Mouse (Mus musculus): ENCODE measurements around the gene Tex48.

Tex48 gene

DNA sequence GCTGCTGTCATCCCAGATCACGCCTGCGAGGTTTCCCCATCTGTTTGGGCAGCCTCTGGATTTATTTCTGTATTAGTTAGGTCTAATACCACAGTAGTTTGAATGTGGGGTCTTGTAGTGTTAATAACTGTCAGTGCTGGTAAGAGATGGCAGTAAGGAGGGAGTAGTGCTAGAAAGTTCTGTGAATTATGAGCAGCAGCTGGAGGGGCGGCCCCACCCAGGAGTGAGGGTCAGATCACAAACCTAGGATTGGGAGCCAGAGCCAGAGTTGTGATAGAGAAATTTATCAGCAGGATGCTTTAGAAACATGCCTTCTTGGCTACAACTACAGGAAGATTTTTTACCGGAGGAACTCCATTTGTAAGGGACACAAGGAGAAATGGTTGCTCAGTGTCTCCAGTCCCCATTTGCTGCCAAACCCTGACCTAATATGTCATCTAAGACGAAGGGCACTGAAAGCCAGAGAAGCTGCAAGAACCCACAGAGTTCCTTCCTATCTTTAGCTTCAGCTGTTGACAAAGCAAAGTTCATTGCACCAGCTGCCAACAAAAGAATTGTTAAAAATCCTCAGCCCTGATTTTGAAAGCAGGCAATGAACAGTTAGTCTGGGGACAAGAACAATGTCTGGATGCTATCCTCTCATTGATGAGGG lies 27.6 kb downstream of the Tex48 start:
- DNase-seq = no peak

DNA sequence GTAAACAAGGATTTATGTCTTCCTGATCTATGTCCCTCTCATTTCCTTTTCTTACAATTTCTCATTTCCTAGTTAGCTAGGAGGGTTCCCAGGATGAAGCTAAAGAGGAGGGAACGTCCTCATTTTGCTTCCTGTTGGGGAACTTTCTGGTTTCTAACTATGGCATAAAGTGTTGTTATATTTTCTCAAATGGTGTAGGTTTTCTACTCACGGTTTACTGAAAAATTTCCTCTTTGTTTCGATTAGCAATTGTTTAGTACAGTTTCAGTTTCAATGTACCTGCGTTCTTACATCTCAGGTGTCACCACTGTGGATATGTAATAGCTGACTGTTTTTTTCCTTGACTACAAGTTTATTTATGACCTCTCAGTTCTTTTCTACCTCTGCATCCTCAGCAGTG lies 31.7 kb downstream of the Tex48 start:
- no peak for DNase-seq

DNA sequence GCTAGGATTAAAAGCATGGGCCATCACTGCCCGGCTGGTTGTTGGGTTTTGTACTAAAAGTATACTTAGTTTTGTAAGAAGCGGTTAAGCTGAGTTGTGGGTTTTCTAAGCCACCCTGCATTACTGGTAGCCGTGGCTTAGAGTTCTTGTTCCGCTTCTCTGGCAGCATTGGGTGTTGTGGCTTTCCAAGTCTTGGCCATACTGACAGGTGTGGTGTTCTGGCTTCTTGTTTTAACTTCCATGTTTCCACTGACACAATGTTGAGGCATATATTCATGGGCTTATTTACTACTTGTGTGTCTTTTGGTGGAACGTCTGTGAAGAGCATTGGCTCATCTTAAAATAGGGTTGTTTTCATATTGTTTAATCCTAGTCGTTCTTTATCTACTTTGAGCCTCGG lies 32.2 kb downstream of the Tex48 start:
- no peak for DNase-seq

GRCm38 (mm10) chr4:63586240-63586639 lies 36.0 kb downstream of the Tex48 start:
- no peak for DNase-seq

DNA sequence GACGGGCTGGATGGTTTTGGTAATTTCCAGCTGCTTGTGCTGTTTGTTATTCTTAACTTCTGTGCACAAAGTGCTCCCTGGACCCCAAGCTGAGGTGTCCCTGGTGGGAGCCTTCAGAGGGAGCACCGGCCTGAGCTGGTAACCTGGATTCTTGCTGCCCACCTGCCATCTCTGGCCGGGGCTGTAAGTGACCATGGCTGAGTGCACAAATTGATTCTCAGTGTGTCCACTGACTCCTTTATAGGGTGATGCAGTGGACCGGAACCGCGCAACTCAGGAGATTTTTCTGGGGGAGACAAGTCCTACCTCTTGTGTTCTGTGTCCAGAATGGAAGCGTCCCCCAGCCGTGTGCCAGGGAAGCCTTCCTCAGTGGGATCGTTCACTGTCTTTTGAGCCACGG lies 37.0 kb downstream of the Tex48 start:
- no peak for DNase-seq

- DNase-seq = no peak
These were observed 39.6 kb downstream of the Tex48 start for GRCm38 (mm10) chr4:63582580-63582979.

GRCm38 (mm10) chr4:63580078-63580477 lies 42.1 kb downstream of the Tex48 start:
- DNase-seq = no peak

GRCm38 (mm10) chr4:63579649-63580048 lies 42.6 kb downstream of the Tex48 start:
- DNase-seq = no peak

DNA sequence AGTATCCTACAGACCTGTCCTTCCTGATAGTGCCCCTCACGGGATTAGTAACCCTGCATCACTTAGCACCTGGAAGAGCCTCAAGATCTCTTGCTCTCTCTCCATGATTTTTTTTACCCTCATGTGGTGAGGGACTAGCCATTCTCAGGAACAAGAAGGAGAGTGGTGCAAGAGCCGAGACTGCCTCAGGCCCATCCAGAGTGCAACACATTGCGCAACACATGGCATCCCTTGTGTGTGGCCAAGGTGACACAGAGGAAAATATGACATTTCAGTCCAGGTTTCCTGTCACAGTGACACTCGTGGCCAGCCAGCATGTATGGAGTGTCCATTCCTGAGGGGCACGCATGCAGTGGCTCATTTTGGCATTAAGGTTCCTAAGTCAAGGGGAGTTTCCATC lies 49.6 kb downstream of the Tex48 start:
- DNase-seq = no peak

GRCm38 (mm10) chr4:63570208-63570781 lies 51.9 kb downstream of the Tex48 start:
- no peak for DNase-seq

DNA sequence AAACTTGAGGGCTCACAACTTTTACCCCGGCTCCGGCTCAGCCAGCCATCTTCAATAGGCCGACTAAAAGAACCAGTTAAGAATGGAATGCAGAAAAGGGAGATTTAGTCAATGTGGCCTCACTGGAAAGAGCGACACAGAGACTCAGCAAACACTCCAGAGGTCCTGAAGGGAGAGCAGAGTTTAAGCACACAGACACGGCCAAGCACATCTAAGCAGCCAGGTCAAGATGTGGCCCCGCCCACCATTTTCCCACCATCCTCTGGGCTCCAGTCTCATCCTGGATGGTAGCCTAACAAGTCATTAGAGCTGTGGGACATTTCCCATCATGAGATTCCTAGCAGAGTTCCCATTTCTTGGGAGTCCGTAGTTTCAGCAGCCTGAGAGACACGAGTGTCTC lies 52.9 kb downstream of the Tex48 start:
- no peak for DNase-seq

- DNase-seq = no peak
These were observed 54.4 kb downstream of the Tex48 start for GRCm38 (mm10) chr4:63567712-63568390.

DNA sequence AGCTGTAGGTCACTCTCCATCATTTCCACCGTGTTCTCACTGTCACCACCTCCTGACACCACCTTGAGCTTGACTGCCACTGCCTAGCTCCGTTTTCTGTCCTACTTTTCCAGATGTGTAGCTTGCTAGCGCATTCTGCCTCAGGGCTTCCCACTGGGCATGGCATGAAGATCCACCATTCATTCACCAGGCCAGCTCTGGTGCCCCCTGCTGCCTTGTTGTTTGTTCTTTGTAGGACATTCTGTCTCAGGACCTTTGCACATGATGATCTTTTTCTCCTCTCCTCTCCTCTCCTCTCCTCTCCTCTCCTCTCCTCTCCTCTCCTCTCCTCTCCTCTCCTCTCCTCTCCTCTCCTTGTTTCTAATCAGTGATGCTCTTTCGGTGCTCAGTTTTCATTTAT lies 59.5 kb downstream of the Tex48 start:
- no peak for DNase-seq

DNA sequence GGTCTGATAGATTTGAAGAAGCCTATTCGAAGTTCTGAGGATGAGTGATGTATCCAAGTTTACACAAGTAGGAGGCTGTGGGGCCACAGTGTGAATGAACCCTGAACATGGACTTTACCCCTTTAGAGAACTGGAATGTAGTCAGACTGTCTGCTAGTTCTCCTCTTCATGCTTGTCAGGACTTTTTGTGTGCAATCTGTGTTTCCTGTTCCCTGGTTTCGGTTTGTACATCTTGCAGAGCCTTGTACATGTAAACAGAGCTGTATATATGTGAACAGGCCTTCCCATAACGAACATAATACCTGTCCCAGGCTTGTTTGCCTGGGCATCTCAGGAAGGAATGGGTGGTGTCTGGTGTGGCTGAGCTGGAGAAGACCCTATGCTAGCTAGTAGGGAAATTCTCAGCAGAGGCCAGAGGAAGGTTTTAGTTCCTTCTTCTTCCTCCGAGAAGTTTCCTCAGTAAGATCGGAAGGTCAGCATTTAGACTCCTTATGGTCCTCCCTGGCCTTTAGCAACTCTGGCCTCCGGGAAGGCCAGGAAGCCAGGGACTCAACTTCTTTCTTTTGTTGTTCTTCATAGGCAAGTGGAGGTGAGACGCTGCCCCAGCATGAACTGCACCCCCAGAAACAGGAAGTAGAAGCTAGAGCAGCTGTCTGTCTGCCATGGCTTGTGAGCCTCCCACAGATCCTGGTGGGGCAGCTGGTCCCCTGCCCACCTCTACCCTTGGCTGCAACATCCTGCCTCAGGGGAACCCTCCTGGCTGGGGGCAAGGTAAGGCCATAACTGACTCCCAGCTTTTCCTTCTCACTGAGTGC lies 60.2 kb downstream of the Tex48 start:
- no peak for DNase-seq

DNA sequence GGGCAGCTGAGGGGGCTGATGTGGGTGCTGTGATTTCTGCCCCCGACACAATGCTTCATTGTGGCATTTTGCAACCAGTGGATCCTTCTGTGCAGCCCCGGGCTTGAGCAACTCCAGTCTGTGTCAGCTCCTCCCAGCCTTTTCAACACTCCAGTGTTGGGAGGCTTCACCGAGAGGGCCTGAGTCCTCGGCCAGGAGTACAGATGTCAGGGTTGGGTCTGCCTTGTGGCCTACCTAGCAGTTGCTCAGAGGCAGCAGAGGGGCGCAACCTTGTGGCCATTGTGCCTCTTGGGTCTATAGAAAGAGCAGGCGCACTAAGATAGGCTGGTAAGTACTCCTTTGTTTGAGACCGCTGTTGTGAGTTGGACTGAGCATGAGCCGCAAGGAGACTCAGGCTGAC lies 62.1 kb downstream of the Tex48 start:
- no peak for DNase-seq

DNA sequence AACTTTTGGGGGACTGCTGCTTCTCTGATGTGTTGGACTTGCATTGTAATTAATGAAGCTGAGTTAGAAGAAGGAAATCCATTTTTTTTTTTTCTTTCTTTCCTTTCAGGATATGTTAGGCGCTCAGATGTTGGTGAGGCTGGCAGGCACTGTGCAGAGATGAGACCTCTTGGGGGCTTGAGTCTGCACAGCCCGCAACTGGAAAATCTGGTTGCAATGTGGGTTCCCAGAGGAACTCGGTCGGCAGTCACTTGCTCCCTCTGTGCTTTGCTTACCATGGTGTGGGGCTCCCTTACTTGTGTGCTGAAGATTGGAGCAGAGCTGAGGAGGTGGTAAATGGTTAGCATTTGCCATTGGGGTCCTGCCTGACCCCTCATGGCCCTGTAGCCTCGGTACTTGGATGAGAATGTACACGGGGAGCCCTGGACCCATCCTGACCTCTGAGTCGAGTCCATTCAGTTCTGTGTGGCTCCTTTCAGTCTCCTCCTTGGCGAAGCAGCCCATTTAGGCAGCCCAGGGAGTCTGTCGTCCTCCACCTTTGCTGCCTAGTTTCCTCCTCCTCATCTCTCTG lies 63.0 kb downstream of the Tex48 start:
- no peak for DNase-seq

GRCm38 (mm10) chr4:63558407-63559081 lies 63.7 kb downstream of the Tex48 start, which contains the start of gene Tmem268:
Gene Tmem268, plus strand, starts transcription at chr4:63558781.
- DNase-seq = peak; percentile 79 to 84

DNA sequence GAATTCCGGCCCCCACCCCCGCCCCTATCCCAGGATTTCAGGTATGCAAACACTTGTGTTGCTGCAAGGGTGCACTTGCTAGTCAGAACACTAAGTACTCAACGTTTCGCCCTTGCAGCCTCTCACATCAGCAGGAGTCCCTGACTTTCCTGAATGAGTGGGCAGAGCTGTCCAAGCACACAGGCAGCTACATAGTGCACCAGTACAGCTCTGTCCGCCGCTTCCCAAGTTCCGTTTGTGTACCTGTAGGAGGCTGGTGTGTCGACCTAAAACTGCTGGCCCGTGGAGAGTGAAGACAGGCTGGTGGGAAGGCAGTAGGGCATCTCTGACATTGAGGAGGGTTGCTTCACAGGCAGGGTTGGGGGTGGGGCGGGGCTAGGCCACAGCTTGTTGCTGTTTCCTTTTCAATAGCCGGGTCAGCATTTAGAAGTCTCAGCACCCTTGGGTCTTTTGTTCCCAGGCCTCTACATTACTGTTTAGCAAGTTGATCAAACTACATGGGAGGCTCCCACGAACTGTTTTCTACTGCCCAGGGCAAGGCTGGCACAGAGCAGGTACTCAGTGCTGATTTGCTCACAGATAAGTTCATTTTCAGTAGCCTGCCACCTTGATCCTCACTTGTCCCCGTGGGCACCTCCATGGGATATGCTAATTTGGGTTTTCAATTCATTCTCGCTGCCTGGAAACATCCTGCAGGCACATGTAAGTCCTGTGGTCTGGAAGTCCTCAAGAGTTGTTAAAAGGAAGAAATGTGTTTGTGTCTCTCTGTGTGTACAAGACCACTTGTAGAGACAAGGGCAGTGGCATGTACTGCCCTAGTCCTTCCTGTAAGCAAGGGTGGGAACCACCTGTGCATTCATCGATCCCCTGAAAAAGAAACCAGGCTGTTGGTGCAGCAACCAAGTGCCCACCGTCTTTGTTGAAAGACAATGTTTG lies 64.8 kb downstream of the Tex48 start:
- no peak for DNase-seq
